Mouse (Mus musculus) CH12.LX (cell line): ENCODE measurements at regions not wholly inside any gene's neighbourhood (a gene's known extent, or its start where the extent isn't known, plus 50 kb on each side); places are given as distances from the start of the nearest gene placed in this dataset.

Experiments used
- DNase-seq: peaks from one replicate; pipeline ENCODE4 v3.0.0-alpha.2; 2013; ENCODE audit errors: extremely low read depth
- H3K27ac ChIP-seq: 2 replicates; pipeline ENCODE4 v1.5.1; 2012; ENCODE audit warnings: low read depth, mild to moderate bottlenecking, control low read depth, moderate library complexity; ENCODE audit not compliant: insufficient read depth
- H3K27me3 ChIP-seq: replicated peaks from 2 replicates; pipeline ENCODE3; 2012; ENCODE audit warnings: inconsistent platforms
- H3K36me3 ChIP-seq, 2 experiments: replicated peaks in 1 of 2; 2 replicates each; pipeline versions ENCODE3 to v1.6.1; 2012; ENCODE audit warnings: inconsistent platforms in 1 of 2, low read length in 1 of 2, mild to moderate bottlenecking in 1 of 2, mixed read lengths in 1 of 2, moderate library complexity in 1 of 2; ENCODE audit not compliant: control insufficient read depth in 1 of 2, insufficient read depth in 1 of 2
- H3K4me1 ChIP-seq, 2 experiments: 2 replicates each; pipeline ENCODE4 v1.6.1; 2012; ENCODE audit warnings: inconsistent platforms in 1 of 2, moderate library complexity in 1 of 2; ENCODE audit not compliant: insufficient read depth in 2 of 2, control insufficient read depth in 1 of 2
- H3K4me2 ChIP-seq: 2 replicates; pipeline ENCODE4 v1.6.1; 2012; ENCODE audit warnings: low read depth, mild to moderate bottlenecking, control low read depth; ENCODE audit not compliant: poor library complexity, insufficient read depth, severe bottlenecking
- H3K4me3 ChIP-seq, 3 experiments: fragments of 150-350 bp in 1 of 3; sonication (generic) in 1 of 3; replicated peaks in 1 of 3; 2 replicates each; pipeline versions ENCODE3 to v1.5.1; 2011 to 2012; ENCODE audit warnings: low read depth in 2 of 3, low read length in 2 of 3, mild to moderate bottlenecking in 2 of 3, moderate library complexity in 2 of 3, control low read depth in 1 of 3, improper control_type of control experiment in 1 of 3, inconsistent platforms in 1 of 3, mixed read lengths in 1 of 3; ENCODE audit not compliant: poor library complexity in 1 of 3
- H3K79me2 ChIP-seq: replicated peaks from 2 replicates; pipeline ENCODE4 v1.6.1; 2012; ENCODE audit warnings: mild to moderate bottlenecking, moderate library complexity; ENCODE audit not compliant: control insufficient read depth, poor library complexity, insufficient read depth, severe bottlenecking; ENCODE audit errors: extremely low read depth
- H3K9ac ChIP-seq: 2 replicates; pipeline ENCODE4 v1.6.1; 2012; ENCODE audit warnings: low read depth, mild to moderate bottlenecking, control low read depth, moderate library complexity; ENCODE audit not compliant: insufficient read depth
- H3K9me3 ChIP-seq: replicated peaks from 2 replicates; pipeline ENCODE3; 2012; ENCODE audit warnings: low read length, inconsistent platforms, mixed read lengths
- BHLHE40 ChIP-seq: IDR thresholded peaks from 2 replicates; pipeline ENCODE4 v1.6.1; 2011; ENCODE audit warnings: mild to moderate bottlenecking, low read depth, low read length, improper control_type of control experiment
- CHD1 ChIP-seq: IDR thresholded peaks from 2 replicates; pipeline ENCODE4 v1.6.1; 2012; ENCODE audit warnings: low read depth, low read length, improper control_type of control experiment, inconsistent platforms
- CHD2 ChIP-seq: IDR thresholded peaks from 2 replicates; pipeline ENCODE4 v1.6.1; 2011; ENCODE audit warnings: low read length, improper control_type of control experiment
- CTCF ChIP-seq, 2 experiments: IDR thresholded peaks in 1 of 2; conservative IDR thresholded peaks in 1 of 2; 2 replicates each; pipeline ENCODE4 v1.5.1; 2011 to 2012; ENCODE audit warnings: low read depth in 2 of 2, low read length in 2 of 2, improper control_type of control experiment in 1 of 2, inconsistent platforms in 1 of 2, mild to moderate bottlenecking in 1 of 2, moderate library complexity in 1 of 2
- E2F4 ChIP-seq: IDR thresholded peaks from 2 replicates; pipeline ENCODE4 v1.6.1; 2011; ENCODE audit warnings: low read depth, low read length, improper control_type of control experiment; ENCODE audit not compliant: insufficient replicate concordance
- ELF1 ChIP-seq: IDR thresholded peaks from 2 replicates; pipeline ENCODE4 v1.6.1; 2014; ENCODE audit warnings: low read depth, mild to moderate bottlenecking, inconsistent platforms, low read length, improper control_type of control experiment
- ETS1 ChIP-seq: conservative IDR thresholded peaks from 2 replicates; pipeline ENCODE4 v1.6.1; 2012; ENCODE audit warnings: low read depth, mild to moderate bottlenecking, inconsistent platforms, low read length, improper control_type of control experiment, moderate library complexity
- GABPA ChIP-seq: IDR thresholded peaks from 2 replicates; pipeline ENCODE4 v1.6.1; 2012; ENCODE audit warnings: low read depth, low read length, improper control_type of control experiment, inconsistent platforms; ENCODE audit not compliant: insufficient replicate concordance
- JUN ChIP-seq: IDR thresholded peaks from 2 replicates; pipeline ENCODE4 v1.6.1; 2011; ENCODE audit warnings: low read depth, mild to moderate bottlenecking, low read length, improper control_type of control experiment, moderate library complexity; ENCODE audit not compliant: insufficient read depth
- JUND ChIP-seq: conservative IDR thresholded peaks from 2 replicates; pipeline ENCODE4 v1.6.1; 2011; ENCODE audit warnings: low read depth, low read length, improper control_type of control experiment
- KAT2A ChIP-seq: IDR thresholded peaks from 2 replicates; pipeline ENCODE4 v1.6.1; 2012; ENCODE audit warnings: low read length, improper control_type of control experiment, inconsistent platforms; ENCODE audit not compliant: insufficient replicate concordance
- MAX ChIP-seq: IDR thresholded peaks from 2 replicates; pipeline ENCODE4 v1.6.1; 2011; ENCODE audit warnings: low read length, improper control_type of control experiment
- MXI1 ChIP-seq: IDR thresholded peaks from 2 replicates; pipeline ENCODE4 v1.6.1; 2011; ENCODE audit warnings: mild to moderate bottlenecking, low read depth, low read length, improper control_type of control experiment
- POLR2A ChIP-seq: IDR thresholded peaks from 2 replicates; pipeline ENCODE4 v1.6.1; 2011; ENCODE audit warnings: low read depth, mild to moderate bottlenecking, improper control_type of control experiment, low read length
- POLR2AphosphoS2 ChIP-seq: IDR thresholded peaks from 2 replicates; pipeline ENCODE4 v1.6.1; 2011; ENCODE audit warnings: low read depth, low read length, improper control_type of control experiment
- RAD21 ChIP-seq: IDR thresholded peaks from 2 replicates; pipeline ENCODE4 v1.6.1; 2011; ENCODE audit warnings: low read depth, mild to moderate bottlenecking, low read length, improper control_type of control experiment, moderate library complexity
- RCOR1 ChIP-seq: conservative IDR thresholded peaks from 2 replicates; pipeline ENCODE4 v1.6.1; 2012; ENCODE audit warnings: low read depth, mild to moderate bottlenecking, inconsistent platforms, low read length, improper control_type of control experiment
- SMC3 ChIP-seq: IDR thresholded peaks from 2 replicates; pipeline ENCODE4 v1.6.1; 2011; ENCODE audit warnings: low read depth, low read length, improper control_type of control experiment
- USF1 ChIP-seq: IDR thresholded peaks from 2 replicates; pipeline ENCODE4 v1.6.1; 2014; ENCODE audit warnings: low read depth, mild to moderate bottlenecking, inconsistent platforms, low read length, improper control_type of control experiment
- USF2 ChIP-seq: conservative IDR thresholded peaks from 2 replicates; pipeline ENCODE4 v1.6.1; 2011; ENCODE audit warnings: low read depth, low read length, improper control_type of control experiment
- dilution Hi-C: fragments of 300-500 bp; cut with MboI; formaldehyde crosslinking; loops from 2 replicates; pipeline ENCODE4 v1.14.3; 2020; ENCODE audit warnings: low sequenced_read_pairs; ENCODE audit not compliant: extremely low pct_unique_long_range_greater_than_20kb, extremely low pct_ligation_motif_present
- in situ Hi-C: fragments of 300-500 bp; cut with MboI; formaldehyde crosslinking; loops from 3 replicates; pipeline ENCODE4 v1.14.3; 2019; ENCODE audit warnings: low sequenced_read_pairs, low pct_ligation_motif_present, low pct_unique_long_range_greater_than_20kb, mixed read lengths

DNA sequence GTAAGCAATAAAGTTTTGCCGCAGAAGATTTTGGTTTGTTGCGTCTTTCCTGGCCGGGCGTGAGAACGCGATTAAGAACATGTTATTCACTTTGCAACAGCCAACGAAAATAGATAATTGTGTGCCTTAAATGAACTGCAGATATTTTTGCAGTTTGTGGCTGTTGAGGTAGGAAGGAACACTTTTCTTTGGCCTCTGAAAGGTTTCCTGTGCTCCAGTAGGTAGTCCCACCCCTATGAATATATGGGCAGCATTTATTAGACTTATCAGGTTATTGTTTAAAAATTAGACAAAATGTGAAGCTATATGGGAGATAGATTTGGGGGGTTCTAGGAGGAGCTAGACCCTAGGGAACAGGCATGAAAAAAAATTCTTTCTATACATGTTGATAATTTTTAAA, 334.1 kb upstream of the Akr1e1 start:
- Histone ChIP-seq H3K27ac (no peak overlapping the region), H3K4me2 (peak overlapping the region; percentile 36; the same call in 1 of the 2 replicates), H3K9ac (no peak overlapping the region; the same call in 1 of the 2 replicates), H3K79me2 (no peaks in the 10 kb centered on the region), H3K9me3 (no peaks in the 10 kb centered on the region), H3K27me3 (no peaks in the 10 kb centered on the region), H3K4me3 (no peak overlapping the region), H3K4me1 (no peaks in the 10 kb centered on the region), H3K36me3 (no peaks in the 10 kb centered on the region)
- no peak for DNase-seq
- dilution Hi-C loops = no loop called here
- TF ChIP-seq MAX = no peak
- TF ChIP-seq, all 38 proteins: peak for 0
- in situ Hi-C loops = no loop called here

- no peaks in the 10 kb centered on the region for H3K9me3 ChIP-seq
- no peak overlapping the region for H3K9ac ChIP-seq
- TF ChIP-seq USF2 = no peak
- TF ChIP-seq CHD2 = no peak
- no peak for TF ChIP-seq CHD1
- TF ChIP-seq ELF1 = no peak
- TF ChIP-seq GABPA = no peak
- TF ChIP-seq SMC3 = no peak
- no peak for TF ChIP-seq MAX
- TF ChIP-seq, all 38 proteins: peak for 0
- Histone ChIP-seq H3K27me3 (no peaks in the 10 kb centered on the region), H3K79me2 (no peaks in the 10 kb centered on the region), H3K4me1 (no peaks in the 10 kb centered on the region), H3K36me3 (no peaks in the 10 kb centered on the region), H3K27ac (no peak overlapping the region), H3K4me2 (no peak overlapping the region), H3K4me3 (no peak overlapping the region)
- dilution Hi-C loops = no loop called here
- no peak for DNase-seq
- in situ Hi-C loops = no loop called here
These were observed 346.4 kb upstream of the Akr1e1 start for GRCm38 (mm10) chr13:4955384-4955783.

DNA sequence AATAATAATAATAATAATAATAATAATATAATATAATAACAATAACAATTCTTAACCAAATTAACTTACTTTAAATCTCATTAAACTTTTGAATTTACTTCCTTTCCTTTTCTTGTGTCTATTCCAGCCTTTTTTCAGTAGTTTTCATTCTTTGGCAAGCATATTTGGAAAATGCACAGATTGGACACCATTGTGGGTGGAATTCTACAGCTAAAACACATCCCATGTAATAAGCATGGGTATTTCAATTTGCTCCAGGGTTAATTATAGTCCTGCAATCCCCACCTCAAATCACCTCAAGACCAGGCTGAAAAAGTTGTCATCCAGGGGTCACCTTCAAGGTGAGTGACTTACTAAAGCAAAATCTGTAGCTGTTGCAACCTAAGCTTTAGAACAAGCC, 355.9 kb upstream of the Akr1e1 start:
- Histone ChIP-seq H3K9ac (no peak overlapping the region), H3K27me3 (no peaks in the 10 kb centered on the region), H3K4me2 (no peak overlapping the region), H3K9me3 (no peaks in the 10 kb centered on the region), H3K36me3 (no peaks in the 10 kb centered on the region), H3K27ac (no peak overlapping the region), H3K79me2 (no peaks in the 10 kb centered on the region), H3K4me1 (no peaks in the 10 kb centered on the region)
- in situ Hi-C loops = no loop called here
- dilution Hi-C loops = no loop called here
- TF ChIP-seq RCOR1 (no peak), MAX (no peak), RAD21 (no peak), MXI1 (no peak), BHLHE40 (no peak), JUN (no peak), E2F4 (no peak), JUND (no peak), USF1 (no peak), ETS1 (no peak), CTCF (conservative IDR thresholded peaks at IDR 0.05 in 1 of 2, IDR thresholded peaks at IDR 0.05 in 1 of 2; ENCODE audit: low read depth in 2 of 2, low read length in 2 of 2) (no peak), POLR2AphosphoS2 (no peak), KAT2A (no peak), USF2 (no peak), POLR2A (no peak)
- TF ChIP-seq, all 38 proteins: peak for 0
- no peak for DNase-seq
- H3K4me3 ChIP-seq = no peak overlapping the region
